Mouse (Mus musculus) cerebellum, adult 11 months (tissue): ENCODE results near the gene Nacad.
"Not testable (repeated sequence)": the region's sequence is repeated elsewhere in the genome, so short reads cannot be mapped to it uniquely, and the experiment has no call there.

ENCODE experiments used
- DNase-seq: peaks from one replicate; pipeline ENCODE4 v3.0.0; 2022

Gene Nacad

DNA sequence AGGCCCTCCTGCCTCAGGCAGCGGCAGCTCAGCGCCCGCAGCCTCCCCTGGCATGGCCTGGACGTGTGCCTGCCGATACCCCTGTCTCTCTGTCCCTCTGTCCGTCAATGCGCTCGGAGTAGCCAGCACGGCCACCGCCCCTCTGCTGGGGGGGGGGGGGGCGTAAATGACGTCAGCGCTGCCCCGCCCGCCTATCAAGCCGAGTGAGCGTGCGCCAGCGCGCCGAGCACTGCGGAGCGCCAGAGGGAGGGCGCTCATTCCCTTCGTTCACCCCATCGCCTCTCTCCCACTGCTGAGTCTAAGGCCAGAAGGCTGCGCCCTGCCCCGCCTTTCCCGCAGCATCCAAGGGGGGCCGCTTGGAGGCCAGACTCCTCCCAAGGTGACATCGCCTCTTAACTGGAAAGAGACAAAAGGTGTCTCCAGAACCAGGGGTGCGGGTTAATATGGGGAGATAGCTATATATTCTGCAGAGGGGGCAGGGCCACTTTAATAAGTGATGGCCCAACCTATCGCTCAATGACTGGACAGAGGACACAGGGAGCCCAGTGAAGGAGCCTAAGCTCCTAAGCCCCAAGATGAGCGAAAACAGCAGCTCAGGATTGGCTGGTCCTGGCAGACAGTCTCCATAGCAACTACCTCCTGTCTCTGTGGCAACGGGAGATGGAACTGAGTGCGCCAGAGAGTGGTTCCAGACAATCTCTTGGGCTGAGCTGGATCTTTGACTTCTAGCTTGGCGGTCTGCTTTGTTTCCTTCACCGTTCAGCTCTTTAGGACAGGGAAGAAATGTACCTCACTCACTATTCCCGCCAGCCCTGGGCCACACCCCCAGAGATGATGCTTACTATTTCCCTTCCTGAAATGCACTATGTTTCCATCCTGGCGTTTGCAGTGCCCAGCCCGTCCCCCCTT lies at the start of gene Nacad:
Nacad (minus strand) TSS at position 563 of the 909 bp plus-strand sequence.
- DNase-seq, result peak; percentile 84

DNA sequence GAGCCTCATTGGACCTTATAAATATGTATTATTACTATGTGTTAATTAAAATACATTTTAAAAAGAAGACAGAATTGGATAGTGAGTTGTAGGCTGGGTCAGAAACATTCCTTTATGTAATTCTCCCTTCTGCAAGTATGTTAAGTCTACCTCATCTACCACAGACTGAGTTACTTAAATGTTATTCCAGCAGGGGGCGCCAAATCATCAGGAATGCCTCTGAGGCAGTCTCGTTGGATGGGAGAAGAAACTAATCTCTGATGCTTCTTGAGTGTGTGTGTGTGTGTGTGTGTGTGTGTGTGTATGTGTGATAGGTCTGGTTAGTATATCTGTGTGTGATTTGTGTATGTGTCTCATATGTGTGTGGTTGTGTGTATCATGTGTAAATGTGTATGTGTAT lies 49.0 kb upstream of the Nacad start:
- DNase-seq, result peak; percentile 82

GRCm38 (mm10) chr11:6652978-6653377 lies 47.1 kb upstream of the Nacad start:
- not testable (repeated sequence) for DNase-seq

- no peak for DNase-seq
Measured at GRCm38 (mm10) chr11:6650519-6650918, 44.7 kb upstream of the Nacad start.

DNA sequence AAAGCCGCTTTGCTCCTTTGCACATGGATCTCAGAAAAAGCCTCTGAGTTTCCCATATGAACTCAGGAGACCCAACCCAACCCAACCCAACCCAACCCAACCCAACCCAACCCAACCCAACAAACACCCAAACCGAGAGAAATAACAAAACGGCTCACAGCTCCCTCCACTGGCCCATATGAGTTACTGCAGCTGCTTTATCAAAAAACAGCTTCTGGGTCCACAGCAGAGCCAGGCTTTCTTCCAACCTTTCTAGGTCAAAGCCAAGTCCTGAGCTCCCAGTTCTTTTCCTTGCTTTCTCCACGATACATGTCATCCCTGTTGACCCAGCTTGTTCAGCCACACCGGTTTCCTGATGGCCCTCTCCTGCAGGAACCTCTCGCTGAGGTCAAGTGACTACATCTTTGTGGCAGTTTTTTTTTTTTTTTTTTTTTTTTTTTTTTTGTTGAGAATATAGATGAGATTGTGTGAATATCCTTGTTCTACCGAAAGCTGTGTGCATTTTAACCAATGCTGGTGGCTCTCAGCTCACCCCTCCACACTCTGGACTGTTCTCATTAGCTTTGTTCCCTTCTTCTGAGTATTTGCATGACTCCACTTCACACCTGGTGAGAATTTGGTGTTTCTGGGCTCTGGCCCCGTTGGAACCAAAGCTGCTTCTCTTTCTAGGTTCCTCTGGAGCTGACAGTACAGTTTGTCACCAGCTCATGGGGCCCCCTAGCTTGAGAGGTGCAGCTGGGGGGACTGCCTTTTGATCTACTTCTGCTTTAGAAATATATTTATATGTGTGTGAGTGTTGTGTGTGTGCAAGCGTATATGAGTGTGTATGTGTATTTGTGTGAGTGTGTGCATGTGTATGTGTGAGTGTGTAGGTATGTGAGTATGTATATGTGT lies 42.2 kb upstream of the Nacad start:
- no peak for DNase-seq

DNA sequence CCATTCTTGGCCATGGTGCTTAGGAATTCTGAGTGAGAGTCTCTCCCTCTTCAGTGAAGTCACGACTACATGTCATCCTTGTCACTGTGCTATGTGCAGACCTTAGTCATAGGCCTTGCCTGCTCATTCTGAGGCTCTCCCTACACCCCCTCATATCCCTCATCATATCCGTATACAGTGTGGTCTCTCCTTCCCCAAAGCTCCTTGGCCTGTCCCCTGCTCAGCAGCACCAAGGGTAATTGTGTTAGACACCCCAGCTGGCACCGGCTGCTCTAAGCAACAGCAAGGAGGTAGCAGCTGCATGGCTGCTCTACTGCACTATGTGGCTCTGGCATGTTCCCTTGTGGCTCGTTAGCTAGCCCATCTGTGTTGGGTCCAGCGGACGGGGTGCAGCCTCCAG lies 38.7 kb upstream of the Nacad start:
- DNase-seq, result no peak

GRCm38 (mm10) chr11:6639072-6639471 lies 33.2 kb upstream of the Nacad start:
- no peak for DNase-seq

- no peak for DNase-seq
Measured at GRCm38 (mm10) chr11:6638537-6638936, 32.7 kb upstream of the Nacad start, which contains the start of gene Wap. Gene Wap, minus strand, starts transcription at chr11:6638637.

- DNase-seq, result no peak
Measured at GRCm38 (mm10) chr11:6636150-6636549, 30.3 kb upstream of the Nacad start.

- DNase-seq, result no peak
Measured at GRCm38 (mm10) chr11:6629655-6630054, 23.8 kb upstream of the Nacad start.

GRCm38 (mm10) chr11:6628568-6628967 lies 22.7 kb upstream of the Nacad start:
- DNase-seq, result peak; percentile 34

- DNase-seq, result no peak
Measured at GRCm38 (mm10) chr11:6627731-6628130, 21.9 kb upstream of the Nacad start.

- no peak for DNase-seq
Measured at GRCm38 (mm10) chr11:6626388-6626772, 20.5 kb upstream of the Nacad start.

GRCm38 (mm10) chr11:6625478-6626387 lies 19.9 kb upstream of the Nacad start, which contains the start of gene Tbrg4:
Gene Tbrg4, minus strand, starts transcription at chr11:6626067.
- DNase-seq, result peak; percentile 91

- no peak for DNase-seq
Measured at GRCm38 (mm10) chr11:6624619-6625382, 18.9 kb upstream of the Nacad start.

DNA sequence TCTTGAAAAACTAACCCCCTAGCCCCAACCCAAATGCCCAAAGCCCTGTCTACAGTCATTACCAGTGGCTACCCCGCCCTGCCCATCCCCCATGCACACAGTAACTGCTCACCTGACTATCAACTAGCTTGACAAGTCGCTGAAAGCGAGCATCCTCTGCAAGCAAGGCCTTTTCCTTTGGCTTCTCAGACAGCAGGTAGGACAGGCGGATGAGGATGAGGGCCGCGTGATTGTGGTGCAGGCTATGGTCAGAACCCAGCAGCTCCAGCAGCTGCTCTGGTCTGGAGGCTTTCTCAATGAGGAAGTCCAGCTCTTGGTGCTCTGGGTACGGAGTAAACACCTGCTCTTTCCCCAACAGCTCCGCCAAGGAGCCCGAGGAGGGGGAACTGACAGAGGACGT lies 17.9 kb upstream of the Nacad start:
- DNase-seq, result no peak

DNA sequence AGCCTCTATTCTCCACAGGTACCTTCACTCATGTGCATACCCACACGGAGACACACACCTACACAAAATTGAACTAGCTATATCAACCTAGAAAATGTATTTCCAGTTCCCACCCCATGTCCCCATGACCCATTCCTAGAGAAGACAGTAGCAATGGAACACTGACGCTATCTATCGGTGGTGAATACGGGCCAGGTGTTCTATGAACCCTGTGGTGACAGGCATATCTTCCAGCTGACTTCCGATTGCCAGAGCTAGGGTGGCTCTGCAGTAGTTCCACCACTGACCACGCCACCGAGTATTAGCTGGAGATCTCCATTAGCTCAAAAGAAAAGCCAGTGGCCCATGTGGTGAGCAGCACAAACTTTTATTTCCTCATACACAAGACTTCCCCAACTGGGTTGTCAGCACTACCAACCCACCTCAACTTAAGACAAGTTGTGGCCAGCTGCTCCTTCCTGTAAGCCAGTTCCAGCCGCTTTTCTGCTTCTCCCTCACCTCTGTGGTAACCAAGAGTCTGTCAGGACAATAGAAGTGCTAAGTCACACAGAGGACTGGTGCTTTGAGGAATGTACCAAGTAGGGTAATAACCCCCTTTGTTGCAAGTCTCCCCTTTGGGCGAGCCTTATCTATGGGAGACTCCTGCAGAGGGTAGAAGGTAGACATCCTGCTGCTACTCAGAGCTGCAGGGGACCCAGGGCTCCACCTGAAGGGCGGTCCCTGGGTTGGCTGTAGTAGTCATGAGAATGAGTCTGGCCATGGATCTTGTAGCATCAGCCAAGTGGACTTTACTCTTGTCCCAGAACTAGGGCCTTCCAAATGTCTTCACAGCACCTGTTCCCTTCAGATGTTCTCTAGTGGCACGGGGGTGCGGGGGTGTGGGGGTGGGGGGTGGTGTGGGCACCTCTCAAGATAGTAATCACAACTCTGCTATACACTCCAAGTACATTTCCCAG lies 9.7 kb upstream of the Nacad start:
- no peak for DNase-seq

- no peak for DNase-seq
Measured at GRCm38 (mm10) chr11:6605021-6605481, 802 bp downstream of the Nacad start.

DNA sequence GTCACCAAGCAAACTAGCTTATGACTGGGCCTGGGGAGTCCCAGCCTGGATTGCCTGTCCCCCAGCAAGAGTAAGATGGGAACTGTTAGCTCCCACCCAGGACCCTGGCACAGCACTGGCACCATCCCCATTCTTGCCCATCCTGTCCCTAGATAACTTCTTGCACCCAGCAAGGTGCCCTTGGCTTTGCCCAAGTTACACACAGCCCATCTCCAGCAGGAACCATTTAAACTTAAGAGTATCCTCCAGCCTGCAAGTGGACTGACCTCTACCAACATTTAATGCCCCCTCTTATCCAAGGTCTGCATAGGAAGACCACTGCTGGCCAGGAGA lies 1.3 kb downstream of the Nacad start:
- DNase-seq, result no peak

DNA sequence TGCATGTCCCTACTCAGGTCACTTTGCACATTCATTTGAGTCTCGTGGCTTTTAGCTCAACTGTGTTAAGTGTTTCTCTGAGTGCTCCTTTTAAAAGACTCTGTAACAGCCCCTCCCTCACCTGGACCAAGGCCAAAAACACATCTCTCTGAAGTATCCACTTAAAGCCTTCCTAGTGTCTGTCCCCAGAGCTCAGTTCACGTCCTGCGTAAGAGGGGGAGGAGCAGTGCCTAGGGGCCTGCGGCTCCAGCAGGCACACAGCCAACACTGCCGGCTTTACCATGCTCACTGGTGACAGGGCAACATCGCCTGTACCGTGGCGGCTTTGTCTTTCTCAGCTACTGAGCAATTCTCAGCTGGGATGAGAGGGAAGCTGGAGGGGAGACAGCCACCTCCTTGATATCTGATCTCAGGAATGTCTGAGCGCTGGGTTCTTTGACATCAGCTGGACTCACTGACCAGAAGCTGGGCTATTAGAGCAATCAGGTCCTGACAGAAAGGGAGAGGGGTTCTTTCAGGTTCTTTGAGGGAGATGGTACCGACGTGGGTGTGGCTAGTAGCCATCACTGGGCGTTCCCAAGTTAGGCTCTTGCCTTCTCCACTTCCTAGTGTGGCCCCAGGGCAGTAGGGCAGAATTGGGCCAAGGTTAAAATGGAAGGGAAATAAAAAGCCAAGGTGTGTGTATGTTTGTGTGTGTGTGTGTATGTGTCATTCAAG lies 1.8 kb downstream of the Nacad start:
- DNase-seq, result peak; percentile 68
